Mouse (Mus musculus) heart, embryonic 11.5 days (tissue): ENCODE measurements around the gene Ube4b. TPM values are rescaled to one million over a fixed set of nuclear protein-coding genes. Genes with fewer than 3 reads are reported as not detected.
A peak's percentile ranks its signal among the peaks of the same experiment; 100 is the strongest.

Experiments used
- ATAC-seq: fragments of 200-750 bp; cut with Nextera tagmentation; replicated peaks from 2 replicates; pipeline ENCODE4 v1.8.0; 2017; ENCODE audit warnings: moderate library complexity; ENCODE audit not compliant: insufficient number of reproducible peaks, low FRiP score, low TSS enrichment
- H3K27ac ChIP-seq: fragments of 300-500 bp; sonication (generic); 2 replicates; pipeline ENCODE4 v1.5.1; 2014; ENCODE audit warnings: mild to moderate bottlenecking, low read depth, low read length
- H3K27me3 ChIP-seq: fragments of 300-500 bp; sonication (generic); 2 replicates; pipeline ENCODE4 v1.6.1; 2014; ENCODE audit warnings: mild to moderate bottlenecking, low read length, mixed read lengths; ENCODE audit not compliant: control insufficient read depth, insufficient read depth
- H3K36me3 ChIP-seq: fragments of 300-500 bp; sonication (generic); 2 replicates; pipeline ENCODE4 v1.6.1; 2014; ENCODE audit warnings: mild to moderate bottlenecking, low read length, moderate library complexity, mixed read lengths; ENCODE audit not compliant: control insufficient read depth, insufficient read depth
- H3K4me1 ChIP-seq: fragments of 300-500 bp; sonication (generic); 2 replicates; pipeline ENCODE4 v1.6.1; 2014; ENCODE audit warnings: low read length; ENCODE audit not compliant: control insufficient read depth, insufficient read depth
- H3K4me2 ChIP-seq: fragments of 300-500 bp; sonication (generic); 2 replicates; pipeline ENCODE4 v1.6.1; 2014; ENCODE audit warnings: mild to moderate bottlenecking, moderate library complexity
- H3K4me3 ChIP-seq: fragments of 300-500 bp; sonication (generic); 2 replicates; pipeline ENCODE4 v1.5.1; 2014; ENCODE audit warnings: low read depth, low read length
- H3K9ac ChIP-seq: fragments of 300-500 bp; sonication (generic); 2 replicates; pipeline ENCODE4 v1.6.1; 2014; ENCODE audit warnings: mild to moderate bottlenecking, low read depth, low read length, moderate library complexity
- H3K9me3 ChIP-seq: fragments of 300-500 bp; sonication (generic); replicated peaks from 2 replicates; pipeline ENCODE4 v1.6.1; 2016; ENCODE audit warnings: low read length; ENCODE audit not compliant: control insufficient read depth
- WGBS: fragments of 180-500 bp; shearing (Covaris S2); extraction: QIAGEN DNeasy Blood & Tissue Kit; methylation state at CpG from one replicate; pipeline ENCODE4 v1.1.7; 2014; ENCODE audit not compliant: insufficient replicate concordance; 5-methylcytosine and 5-hydroxymethylcytosine counted together
- polyA plus RNA-seq: library from polyadenylated mRNA; unstranded; fragments of >200 nt; fragmentation: Nextera tagmentation; extraction: Ambion mirVana; gene quantifications from 2 replicates; pipeline ENCODE4 v1.2.1, GENCODE M21; 2014

Ube4b gene
- polyA plus RNA-seq, 1 experiment from 2014 or later: 36.3 TPM

DNA sequence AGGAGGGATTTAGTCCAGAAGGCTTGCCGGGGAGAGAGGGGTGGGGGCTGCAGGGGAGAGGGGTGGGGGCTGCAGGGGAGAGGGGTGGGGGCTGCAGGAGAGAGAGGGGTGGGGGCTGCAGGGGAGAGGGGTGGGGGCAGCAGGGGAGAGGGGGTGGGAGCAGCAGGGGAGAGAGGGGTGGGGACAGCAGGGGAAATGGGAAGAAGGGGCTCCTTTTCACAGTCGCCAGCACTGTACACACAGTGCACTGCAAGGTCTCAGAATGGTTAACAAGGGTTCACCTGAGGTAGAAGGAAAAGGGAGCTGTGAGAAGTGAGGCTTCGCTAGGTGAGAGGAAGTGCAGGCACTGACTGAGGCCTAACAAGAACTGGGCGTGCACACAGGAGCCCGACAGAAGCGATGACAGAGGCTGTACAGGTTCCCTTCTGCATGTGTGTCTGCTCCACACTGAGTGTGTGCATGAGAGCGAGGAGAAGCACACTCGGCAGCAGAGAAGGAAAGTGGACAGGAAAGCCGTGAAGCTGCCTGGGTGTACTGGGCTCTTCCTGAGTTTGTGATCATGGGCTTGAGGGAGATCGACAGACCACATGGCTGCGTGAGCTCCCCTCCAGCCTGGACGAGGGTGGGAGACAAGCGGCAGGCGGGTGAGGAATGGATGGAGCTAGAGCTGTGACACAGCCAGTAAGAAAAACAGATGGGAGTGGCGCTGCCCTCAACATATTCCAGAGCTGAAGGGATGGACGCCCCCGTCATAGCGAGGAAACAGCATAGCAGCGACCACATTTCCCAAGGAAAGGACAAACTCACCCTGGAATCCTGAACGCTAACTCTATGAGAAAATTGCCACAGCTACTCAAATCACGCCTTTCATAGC, 29.9 kb downstream of the Ube4b start:
- Histone ChIP-seq H3K27ac (peak overlapping the region; percentile 88), H3K27me3 (no peaks in the 10 kb centered on the region), H3K9ac (peak overlapping the region; percentile 50; the same call in 1 of the 2 replicates), H3K9me3 (no peaks in the 10 kb centered on the region), H3K4me3 (no peak overlapping the region), H3K4me1 (peaks cover 66% of the 10 kb centered on the region), H3K4me2 (peak overlapping the region; percentile 43), H3K36me3 (peaks cover 2% of the 10 kb centered on the region; the same call in 1 of the 2 replicates)
- peak; percentile 11; the same call in 1 of the 2 replicates for ATAC-seq
- WGBS: 25% methylated on average over 21 of the region's 21 CpGs

DNA sequence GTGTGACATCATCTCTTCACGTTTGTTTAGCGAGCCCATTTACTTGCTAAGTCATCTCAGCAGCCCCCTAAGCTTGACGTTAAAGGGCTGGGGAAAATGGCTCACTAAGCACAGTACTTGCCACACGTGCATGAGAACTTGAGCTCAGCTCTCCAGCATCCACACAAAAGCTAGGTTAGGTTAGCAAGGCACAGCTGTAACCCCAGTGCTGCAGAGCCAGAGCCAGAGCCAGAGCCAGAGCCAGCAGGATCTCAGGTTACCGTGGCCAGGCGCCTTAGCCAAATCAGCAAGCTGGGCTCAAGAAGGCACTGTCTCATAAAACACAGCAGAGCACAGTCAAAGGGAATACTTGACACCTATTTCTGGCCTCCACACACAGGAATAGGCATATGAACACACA, 31.0 kb downstream of the Ube4b start:
- Histone ChIP-seq H3K27me3 (no peaks in the 10 kb centered on the region), H3K4me3 (no peak overlapping the region), H3K4me1 (peaks cover 57% of the 10 kb centered on the region), H3K9ac (no peak overlapping the region), H3K36me3 (peaks cover 2% of the 10 kb centered on the region; the same call in 1 of the 2 replicates), H3K9me3 (no peaks in the 10 kb centered on the region), H3K27ac (no peak overlapping the region), H3K4me2 (no peak overlapping the region)
- WGBS: 73% methylated on average over 6 of the region's 6 CpGs
- no peak for ATAC-seq

DNA sequence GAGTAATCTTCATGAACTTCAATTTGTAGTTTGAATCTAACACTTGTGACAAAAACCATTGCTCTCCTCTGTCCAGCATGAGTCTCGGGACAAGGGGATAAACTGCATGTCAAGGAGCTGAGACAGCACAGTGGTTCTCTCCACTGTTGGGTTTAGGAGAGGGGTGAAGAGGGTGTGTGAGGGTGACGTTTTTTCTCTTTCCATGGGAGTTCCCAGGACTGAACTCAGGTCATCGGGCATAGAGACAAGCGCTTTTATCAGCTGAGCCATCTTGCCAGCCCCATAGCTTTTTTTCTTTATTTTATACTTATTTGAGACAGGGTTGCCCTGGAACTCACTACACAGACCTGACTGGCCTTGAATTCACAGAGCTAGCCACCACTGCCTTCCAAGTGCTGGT, 32.3 kb downstream of the Ube4b start:
- no peak overlapping the region for H3K4me3 ChIP-seq
- no peaks in the 10 kb centered on the region for H3K9me3 ChIP-seq
- no peak overlapping the region for H3K27ac ChIP-seq
- ATAC-seq: no peak
- H3K27me3 ChIP-seq: no peaks in the 10 kb centered on the region
- peaks cover 3% of the 10 kb centered on the region for H3K36me3 ChIP-seq
- no peak overlapping the region for H3K4me2 ChIP-seq
- peaks cover 48% of the 10 kb centered on the region for H3K4me1 ChIP-seq
- H3K9ac ChIP-seq: no peak overlapping the region
- 58% methylated on average over 4 of the region's 4 CpGs for WGBS

DNA sequence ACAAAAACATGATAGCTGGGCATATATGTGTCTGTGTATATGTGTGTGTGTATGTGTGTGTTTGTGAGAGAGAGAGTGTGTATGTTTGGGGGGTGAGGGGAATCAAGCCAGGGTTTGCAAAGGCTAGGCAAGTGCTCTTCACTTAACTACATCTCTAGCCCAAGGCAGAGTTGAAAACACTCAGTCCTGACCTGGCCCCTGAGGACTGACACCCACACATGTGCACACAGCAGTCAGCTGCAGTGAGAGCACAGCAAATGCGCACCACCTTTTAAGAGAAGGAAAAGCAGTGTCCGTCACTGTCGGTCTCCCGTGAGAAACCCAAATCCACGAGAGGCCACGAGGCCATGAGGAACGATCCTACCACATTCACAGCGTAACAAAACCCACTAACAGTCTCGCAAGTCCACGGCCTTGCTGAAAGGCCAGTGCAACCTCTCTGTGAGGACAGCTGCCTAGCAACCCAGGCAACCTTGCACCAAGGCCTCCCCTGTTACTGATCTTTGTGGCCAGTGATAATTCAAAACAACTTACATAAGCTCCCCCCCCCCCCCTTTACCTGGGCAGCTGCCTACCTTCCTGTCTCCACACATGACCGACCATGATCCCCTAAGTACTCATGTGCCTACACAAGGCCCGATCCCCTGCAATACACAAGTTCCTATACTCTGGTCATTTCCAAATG, 33.1 kb downstream of the Ube4b start:
- Histone ChIP-seq H3K9ac (no peak overlapping the region), H3K9me3 (no peaks in the 10 kb centered on the region), H3K4me3 (no peak overlapping the region), H3K27ac (no peak overlapping the region), H3K36me3 (peaks cover 5% of the 10 kb centered on the region), H3K27me3 (no peaks in the 10 kb centered on the region), H3K4me1 (peaks cover 41% of the 10 kb centered on the region), H3K4me2 (no peak overlapping the region)
- no peak for ATAC-seq
- WGBS: 92% methylated on average over 12 of the region's 12 CpGs

DNA sequence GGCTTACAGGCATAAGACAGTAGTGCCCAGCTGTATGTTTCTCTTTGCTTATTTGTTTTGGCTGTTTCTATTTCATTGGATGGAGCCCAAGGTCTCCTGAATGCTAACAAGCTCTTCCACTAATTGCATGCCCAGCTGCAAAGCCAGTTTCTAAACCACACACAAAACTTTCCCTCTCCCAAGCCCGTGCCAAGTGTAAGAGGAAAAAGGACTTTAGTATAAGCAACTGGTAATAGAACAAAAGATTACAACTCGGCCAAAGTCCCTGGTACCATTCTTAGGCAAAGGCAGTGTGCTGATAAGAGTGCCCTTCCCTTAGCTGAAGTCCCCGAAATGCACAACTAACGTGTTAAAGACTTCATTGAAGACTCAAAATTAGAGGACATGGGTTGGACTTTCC, 34.2 kb downstream of the Ube4b start:
- Histone ChIP-seq H3K27me3 (no peaks in the 10 kb centered on the region), H3K4me1 (peaks cover 30% of the 10 kb centered on the region), H3K4me3 (no peak overlapping the region), H3K27ac (no peak overlapping the region), H3K9ac (no peak overlapping the region), H3K4me2 (no peak overlapping the region), H3K9me3 (no peaks in the 10 kb centered on the region), H3K36me3 (peaks cover 7% of the 10 kb centered on the region; the same call in 1 of the 2 replicates)
- 57% methylated on average over 4 of the region's 4 CpGs for WGBS
- no peak for ATAC-seq

DNA sequence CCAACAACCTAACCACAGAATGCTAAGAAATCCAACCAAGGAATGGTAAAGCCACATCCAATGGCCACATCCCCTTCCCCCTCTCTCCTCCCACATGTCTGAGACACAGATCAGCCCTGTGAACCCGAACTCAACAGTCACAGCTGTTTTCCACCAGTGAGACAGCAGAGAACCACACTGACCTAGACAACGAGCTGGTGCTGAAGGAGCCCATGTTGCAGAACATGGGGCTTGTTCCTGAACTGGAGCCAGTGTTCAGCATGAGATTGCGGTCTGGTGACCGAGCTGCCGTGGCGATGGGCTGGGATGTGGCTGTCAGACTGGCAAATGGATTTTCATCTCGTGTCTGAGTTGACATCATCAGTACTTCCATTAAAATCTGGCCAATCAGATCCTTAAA, 45.5 kb downstream of the Ube4b start:
- 88% methylated on average over 7 of the region's 7 CpGs for whole genome bisulfite sequencing
- Histone ChIP-seq H3K27me3 (no peaks in the 10 kb centered on the region), H3K4me3 (no peak overlapping the region), H3K36me3 (peaks cover 44% of the 10 kb centered on the region), H3K9ac (no peak overlapping the region), H3K4me1 (no peaks in the 10 kb centered on the region), H3K27ac (no peak overlapping the region), H3K4me2 (no peak overlapping the region), H3K9me3 (no peaks in the 10 kb centered on the region)
- no peak for ATAC-seq

DNA sequence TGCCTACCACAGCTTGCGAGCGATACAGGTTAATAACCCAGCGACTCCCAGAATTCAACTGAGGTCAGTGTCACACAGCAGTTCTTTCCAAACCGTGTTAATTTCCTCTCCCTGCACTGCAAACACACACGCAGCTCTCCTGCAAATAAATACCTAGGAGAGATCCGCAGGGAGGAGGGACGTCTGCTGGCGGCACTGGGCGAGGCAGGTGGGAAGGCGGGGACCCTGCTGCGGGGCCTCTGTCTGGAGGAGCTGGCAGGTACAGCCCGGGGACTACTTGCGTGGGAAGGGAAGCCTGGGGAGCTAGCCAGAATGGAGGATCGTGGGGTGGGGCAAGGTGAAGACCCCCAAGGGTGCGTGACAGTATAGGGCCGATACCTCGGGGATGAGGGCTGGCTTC, 46.7 kb downstream of the Ube4b start:
- Histone ChIP-seq H3K4me3 (no peak overlapping the region), H3K36me3 (peaks cover 42% of the 10 kb centered on the region), H3K27me3 (no peaks in the 10 kb centered on the region), H3K4me2 (no peak overlapping the region), H3K4me1 (no peaks in the 10 kb centered on the region), H3K9me3 (no peaks in the 10 kb centered on the region), H3K27ac (no peak overlapping the region), H3K9ac (no peak overlapping the region)
- no peak for ATAC-seq
- 93% methylated on average over 17 of the region's 17 CpGs for WGBS

DNA sequence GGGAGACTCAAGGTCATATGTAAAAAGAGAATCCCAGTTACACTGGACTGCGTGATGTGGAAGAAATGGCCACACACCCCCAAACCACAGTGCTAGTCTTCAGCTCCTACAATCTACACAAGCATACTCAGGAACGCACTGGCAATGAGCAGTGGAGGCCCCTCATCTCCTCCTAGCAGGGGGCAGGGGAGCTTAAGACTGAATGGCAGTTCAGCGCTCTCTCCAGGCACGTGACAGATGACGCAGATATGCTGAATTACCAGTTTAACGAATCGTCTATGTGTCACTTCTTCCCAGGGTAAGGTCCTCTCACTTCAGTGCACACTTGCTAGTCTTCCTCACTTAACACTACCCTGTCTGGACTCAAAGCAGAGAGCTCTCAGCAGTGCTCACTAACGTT, 47.7 kb downstream of the Ube4b start:
- 82% methylated on average over 8 of the region's 8 CpGs for WGBS
- H3K9ac ChIP-seq: no peak overlapping the region
- no peaks in the 10 kb centered on the region for H3K9me3 ChIP-seq
- H3K27me3 ChIP-seq: no peaks in the 10 kb centered on the region
- ATAC-seq: no peak
- H3K4me1 ChIP-seq: no peaks in the 10 kb centered on the region
- H3K27ac ChIP-seq: no peak overlapping the region
- no peak overlapping the region for H3K4me2 ChIP-seq
- peaks cover 38% of the 10 kb centered on the region for H3K36me3 ChIP-seq
- no peak overlapping the region for H3K4me3 ChIP-seq
